Mouse (Mus musculus) ES-E14 (cell line): ENCODE measurements around the gene Casp3. TPM values are rescaled to one million over a fixed set of nuclear protein-coding genes. Genes with fewer than 3 reads are reported as not detected.

ENCODE experiments used
- DNase-seq: peaks from one replicate; pipeline ENCODE4 v3.0.0-alpha.2; 2013; ENCODE audit warnings: low read depth, low spot score
- H3K27ac ChIP-seq: 2 replicates; pipeline ENCODE4 v1.5.1; 2012; ENCODE audit warnings: low read depth, mild to moderate bottlenecking, low read length, moderate library complexity, mixed read lengths; ENCODE audit not compliant: poor library complexity, insufficient read depth, severe bottlenecking
- H3K36me3 ChIP-seq: 2 replicates; pipeline ENCODE4 v1.6.1; 2012; ENCODE audit warnings: mild to moderate bottlenecking, low read length, moderate library complexity, mixed read lengths; ENCODE audit not compliant: control insufficient read depth, poor library complexity, insufficient read depth, severe bottlenecking
- H3K4me1 ChIP-seq, 2 experiments: fragments of 150-350 bp in 1 of 2; sonication (generic) in 1 of 2; 2 replicates each; pipeline ENCODE4 v1.6.1; 2012; ENCODE audit warnings: low read length in 2 of 2, mild to moderate bottlenecking in 1 of 2, mixed read lengths in 1 of 2; ENCODE audit not compliant: control insufficient read depth in 2 of 2, insufficient read depth in 2 of 2, poor library complexity in 1 of 2
- H3K4me3 ChIP-seq, 2 experiments: fragments of 150-350 bp in 1 of 2; sonication (generic) in 1 of 2; 2 replicates each; pipeline ENCODE4 v1.5.1; 2012; ENCODE audit warnings: low read length in 2 of 2, low read depth in 1 of 2, mild to moderate bottlenecking in 1 of 2, mixed read lengths in 1 of 2; ENCODE audit not compliant: insufficient read depth in 1 of 2, poor library complexity in 1 of 2, severe bottlenecking in 1 of 2
- H3K9ac ChIP-seq: 2 replicates; pipeline ENCODE4 v1.6.1; 2012; ENCODE audit warnings: low read depth, mild to moderate bottlenecking, low read length, mixed read lengths; ENCODE audit not compliant: poor library complexity, insufficient read depth, severe bottlenecking
- H3K9me3 ChIP-seq: fragments of 150-350 bp; sonication (generic); 2 replicates; pipeline ENCODE4 v1.6.1; 2012; ENCODE audit warnings: low read depth, mild to moderate bottlenecking, low read length; ENCODE audit not compliant: control insufficient read depth, insufficient read depth
- CHD2 ChIP-seq: IDR thresholded peaks from 2 replicates; pipeline ENCODE4 v1.6.1; 2014; ENCODE audit warnings: mild to moderate bottlenecking, low read depth, low read length, inconsistent platforms
- HCFC1 ChIP-seq: IDR thresholded peaks from 2 replicates; pipeline ENCODE4 v1.6.1; 2012; ENCODE audit warnings: low read length, inconsistent platforms, borderline replicate concordance; ENCODE audit not compliant: insufficient read depth
- MAFK ChIP-seq: IDR thresholded peaks from 2 replicates; pipeline ENCODE4 v1.6.1; 2014; ENCODE audit warnings: mild to moderate bottlenecking, low read depth, low read length, inconsistent platforms; ENCODE audit not compliant: insufficient read depth
- ZC3H11A ChIP-seq: IDR thresholded peaks from 2 replicates; pipeline ENCODE4 v1.6.1; 2012; ENCODE audit warnings: low read depth, mild to moderate bottlenecking, inconsistent platforms, low read length, borderline replicate concordance
- ZNF384 ChIP-seq: IDR thresholded peaks from 2 replicates; pipeline ENCODE4 v1.6.1; 2012; ENCODE audit warnings: low read depth, low read length, inconsistent platforms
- in situ Hi-C, 2 experiments: fragments of 600-800 bp; cut with MboI; formaldehyde crosslinking; loops; one replicate each; pipeline ENCODE4 v1.15.1; 2025; ENCODE audit warnings: low sequenced_read_pairs in 2 of 2, inconsistent platforms in 1 of 2; ENCODE audit not compliant: unreplicated experiment in 2 of 2
- total RNA-seq: library from RNA; depleted of rRNA; stranded (reverse); fragments of 300-350 nt; gene quantifications from 2 replicates; pipeline ENCODE4 v1.2.3, GENCODE M21; 2012

Gene Casp3
- total RNA-seq, 1 experiment, result 30.7 TPM

DNA sequence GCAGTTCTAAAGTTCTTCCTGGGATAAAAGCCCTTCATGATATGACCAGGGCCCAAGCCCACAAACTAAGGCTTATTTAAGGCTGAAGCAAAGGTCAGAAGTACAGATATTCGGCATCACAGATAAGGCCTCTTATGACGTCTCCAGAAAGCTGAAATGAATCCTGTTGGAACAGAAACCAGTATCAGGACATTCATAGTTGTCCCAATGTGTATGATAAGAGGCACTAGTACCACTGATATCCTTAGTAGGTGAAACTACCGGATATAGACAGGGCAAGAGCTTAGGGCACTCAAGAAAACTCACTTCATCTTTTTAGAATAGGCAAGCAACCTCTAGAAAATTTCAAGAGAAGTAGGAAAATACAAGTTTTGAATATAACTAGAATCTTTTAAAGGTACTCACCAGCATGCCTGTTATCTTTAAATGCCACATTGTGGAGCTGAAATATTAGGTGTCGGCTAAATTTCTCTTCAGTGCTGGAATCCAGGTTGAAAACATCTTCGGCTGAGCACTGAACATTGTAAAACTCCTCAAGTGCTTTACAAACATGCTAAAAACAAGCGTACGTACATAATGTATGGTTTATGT, 17.7 kb upstream of the Casp3 start:
- no peak for TF ChIP-seq ZC3H11A
- TF ChIP-seq MAFK, result no peak
- no peak for TF ChIP-seq HCFC1
- TF ChIP-seq ZNF384, result no peak
- TF ChIP-seq CHD2, result no peak
- Histone ChIP-seq H3K4me3 (no peak overlapping the region), H3K27ac (no peak overlapping the region), H3K4me1 (no peaks in the 10 kb centered on the region), H3K9ac (no peak overlapping the region), H3K36me3 (peaks cover 2% of the 10 kb centered on the region; the same call in 1 of the 2 replicates), H3K9me3 (no peaks in the 10 kb centered on the region)
- no peak for DNase-seq
- in situ Hi-C loops, result no loop called here

DNA sequence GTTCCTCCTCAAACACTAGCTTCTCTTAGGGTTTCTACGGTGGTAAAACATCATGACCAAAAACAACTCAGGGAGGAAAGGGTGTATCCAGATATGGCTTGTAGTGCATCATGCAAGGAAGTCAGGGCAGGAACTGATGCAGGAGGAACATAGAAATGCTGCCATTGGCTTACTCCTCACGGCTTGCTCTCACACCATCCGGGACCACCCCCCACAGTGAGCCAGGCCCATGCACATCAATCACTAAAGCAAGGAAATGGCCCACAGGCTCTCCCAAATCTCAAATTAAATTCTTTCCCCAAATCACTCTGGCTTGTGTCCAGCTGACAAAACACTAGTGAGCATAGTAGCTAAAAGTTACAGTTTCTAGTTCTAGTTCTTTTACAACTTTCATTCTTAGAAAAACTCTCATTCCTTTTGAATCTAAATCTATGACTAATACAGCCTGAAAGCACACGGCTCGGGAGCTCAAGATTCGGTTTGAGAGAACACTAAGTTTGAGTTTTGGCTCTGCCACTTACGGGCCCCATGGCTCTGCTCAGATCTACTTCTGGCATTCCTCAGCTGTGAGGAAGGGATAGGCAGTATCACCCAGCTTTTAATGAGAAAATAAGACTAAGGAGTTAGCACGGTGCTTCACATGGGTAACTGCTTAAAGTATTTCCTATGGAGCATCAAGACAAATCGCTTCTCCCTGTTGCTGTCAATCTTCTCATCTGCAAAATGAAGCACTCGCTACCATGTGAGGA, 16.0 kb upstream of the Casp3 start:
- TF ChIP-seq CHD2, result no peak
- no peak for TF ChIP-seq ZC3H11A
- no peak for TF ChIP-seq ZNF384
- no peak for TF ChIP-seq MAFK
- no peak for TF ChIP-seq HCFC1

DNA sequence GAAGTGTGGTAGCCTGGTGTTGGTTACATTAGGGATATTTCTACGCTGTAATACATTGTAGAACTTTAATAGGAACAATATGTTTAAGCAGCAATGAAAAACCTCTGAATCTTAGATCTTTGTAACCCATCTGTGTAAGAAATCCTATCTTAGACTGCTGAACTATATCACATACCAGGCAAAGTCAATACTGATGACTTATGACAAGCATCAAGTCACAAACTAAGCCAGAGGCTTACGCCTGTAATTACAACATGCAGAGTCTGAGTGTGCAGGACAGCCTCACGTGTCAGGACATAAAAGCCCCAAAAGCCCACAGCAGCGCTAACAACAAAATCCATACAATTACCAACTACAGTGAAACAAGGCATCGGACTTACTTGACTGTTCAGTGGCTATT, 13.5 kb upstream of the Casp3 start:
- Histone ChIP-seq H3K4me1 (no peaks in the 10 kb centered on the region), H3K9me3 (no peaks in the 10 kb centered on the region), H3K9ac (no peak overlapping the region), H3K36me3 (peaks cover 2% of the 10 kb centered on the region; the same call in 1 of the 2 replicates), H3K4me3 (no peak overlapping the region), H3K27ac (no peak overlapping the region)
- in situ Hi-C loops, result no loop called here
- DNase-seq, result no peak
- no peak for TF ChIP-seq HCFC1
- no peak for TF ChIP-seq ZC3H11A
- no peak for TF ChIP-seq CHD2
- TF ChIP-seq ZNF384, result no peak
- TF ChIP-seq MAFK, result no peak

More for the DNA sequence above, 16.0 kb upstream of the Casp3 start:
- H3K36me3 ChIP-seq, result peaks cover 2% of the 10 kb centered on the region; the same call in 1 of the 2 replicates
- in situ Hi-C loops, result no loop called here
- no peak overlapping the region for H3K4me3 ChIP-seq
- no peak for DNase-seq
- no peaks in the 10 kb centered on the region for H3K4me1 ChIP-seq
- H3K9me3 ChIP-seq, result no peaks in the 10 kb centered on the region
- no peak overlapping the region for H3K27ac ChIP-seq
- H3K9ac ChIP-seq, result no peak overlapping the region

GRCm38 (mm10) chr8:46606930-46607329, 10.2 kb upstream of the Casp3 start:
- in situ Hi-C loops, result no loop called here
- H3K36me3 ChIP-seq, result peaks cover 2% of the 10 kb centered on the region; the same call in 1 of the 2 replicates

More at GRCm38 (mm10) chr8:46606930-46607329, 10.2 kb upstream of the Casp3 start:
- Histone ChIP-seq H3K9ac (no peak overlapping the region), H3K4me3 (no peak overlapping the region), H3K9me3 (no peaks in the 10 kb centered on the region), H3K27ac (no peak overlapping the region), H3K4me1 (no peaks in the 10 kb centered on the region)
- TF ChIP-seq CHD2 (no peak), HCFC1 (no peak), ZNF384 (no peak), MAFK (no peak), ZC3H11A (no peak)
- DNase-seq, result no peak
